Mouse (Mus musculus) erythroblast, adult 5-6 weeks (primary cell): ENCODE data around the gene Fam102b. TPM values are rescaled to one million over a fixed set of nuclear protein-coding genes. Genes with fewer than 3 reads are reported as not detected.

ENCODE experiments used
- ATAC-seq: replicated peaks from 2 replicates; pipeline ENCODE4 v1.8.0; 2016; ENCODE audit warnings: moderate number of reproducible peaks, mild to moderate bottlenecking, moderate TSS enrichment, inconsistent platforms; ENCODE audit not compliant: poor library complexity, low FRiP score, severe bottlenecking
- total RNA-seq, 2 experiments: library from RNA; stranded (forward) in 1 of 2; stranded (reverse) in 1 of 2; fragments of 150-400 nt in 1 of 2; fragments of 200-764, 138-1000 nt in 1 of 2; gene quantifications; 2 replicates each; pipeline versions ENCODE4 v1.2.3 to v1.2.4; 2015 to 2017; ENCODE audit warnings: low replicate concordance in 2 of 2

Gene Fam102b
- total RNA-seq, 2 experiments from 2014 or later = 6.5 to 10.2 TPM

GRCm38 (mm10) chr3:109018336-109018735 lies 9.1 kb downstream of the Fam102b start:
- no peak for ATAC-seq

GRCm38 (mm10) chr3:109012595-109012994 lies 14.8 kb downstream of the Fam102b start:
- ATAC-seq = no peak

GRCm38 (mm10) chr3:109010489-109011260 lies 16.7 kb downstream of the Fam102b start:
- ATAC-seq = no peak

GRCm38 (mm10) chr3:109008180-109008579 lies 19.2 kb downstream of the Fam102b start:
- ATAC-seq = no peak

- ATAC-seq = no peak
These were observed 21.6 kb downstream of the Fam102b start for GRCm38 (mm10) chr3:109005777-109006176.

DNA sequence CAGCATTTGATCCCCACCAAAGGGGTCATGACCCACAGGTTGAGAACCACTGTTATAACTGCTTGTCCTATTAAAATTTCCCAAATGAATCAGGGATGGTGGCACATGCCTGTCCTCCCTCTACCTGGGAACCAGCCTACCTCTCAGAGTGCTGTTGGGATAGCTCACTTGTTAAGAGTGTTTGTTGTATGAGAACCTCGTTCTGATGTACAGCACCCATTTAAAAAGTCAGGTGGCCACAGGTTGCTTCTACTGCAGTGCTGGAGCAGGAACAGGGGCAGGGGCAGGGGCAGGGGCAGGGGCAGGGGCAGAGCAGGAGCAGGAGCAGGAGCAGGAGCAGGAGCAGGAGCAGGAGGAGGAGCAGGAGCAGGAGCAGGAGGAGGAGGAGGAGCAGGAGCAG lies 28.2 kb downstream of the Fam102b start:
- ATAC-seq = no peak

DNA sequence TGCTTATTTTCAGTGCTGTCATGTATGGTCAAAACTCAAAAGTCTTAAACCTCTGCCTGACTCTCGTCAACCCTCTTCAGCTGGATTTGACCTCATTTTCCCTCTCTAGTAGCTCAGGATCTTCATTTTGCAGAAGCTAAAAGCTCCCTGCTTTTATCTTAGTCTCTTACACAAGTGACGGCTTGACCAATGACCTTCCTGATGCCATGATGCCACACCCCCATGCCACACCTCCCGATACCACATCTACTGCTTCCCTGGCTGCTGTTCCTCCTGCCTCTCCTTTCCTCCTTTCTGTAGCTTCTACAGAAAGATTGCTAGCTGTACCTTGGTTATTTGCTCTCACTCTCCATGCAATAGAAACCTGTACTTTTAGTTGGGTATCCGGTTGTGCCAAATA lies 29.6 kb downstream of the Fam102b start:
- peak; percentile 80 for ATAC-seq

DNA sequence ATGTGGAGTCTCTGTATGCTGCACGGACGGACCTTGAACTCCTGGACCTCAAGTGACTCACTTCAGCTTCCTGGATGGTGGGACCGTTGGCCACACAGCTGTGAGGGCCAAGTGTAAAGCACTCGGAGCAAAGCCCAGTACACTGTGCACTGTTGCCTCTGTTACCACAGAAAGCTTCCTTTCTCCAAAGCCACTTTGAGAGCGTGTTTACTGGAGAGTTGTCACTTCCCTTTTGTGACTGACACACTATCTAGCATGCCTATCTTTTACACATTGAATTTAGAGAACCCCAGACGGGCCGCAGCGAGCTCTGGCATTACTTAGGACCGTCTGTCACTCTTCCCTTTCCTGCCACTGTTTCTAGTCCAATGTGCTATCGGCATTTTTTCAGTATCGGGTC lies 30.1 kb downstream of the Fam102b start:
- ATAC-seq = no peak

DNA sequence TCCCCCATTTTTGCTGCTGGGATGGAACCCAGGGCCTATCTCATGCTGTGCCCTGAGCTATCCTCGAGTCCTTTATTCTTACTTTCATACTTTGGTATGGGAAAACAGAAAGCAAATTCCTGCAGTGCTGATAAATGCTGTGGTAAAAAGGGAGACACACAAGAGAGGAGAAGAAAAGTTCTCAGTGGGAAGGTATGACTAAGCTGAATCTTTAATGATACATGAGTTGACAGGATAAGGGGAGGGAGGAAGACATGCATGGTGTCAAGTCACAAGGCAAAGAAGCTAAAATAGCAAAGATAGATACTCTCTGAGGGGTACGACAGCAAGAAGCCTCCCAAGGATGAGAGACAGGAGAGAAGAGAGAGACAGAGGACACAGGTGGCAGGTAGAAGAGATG lies 32.0 kb downstream of the Fam102b start:
- ATAC-seq = no peak

DNA sequence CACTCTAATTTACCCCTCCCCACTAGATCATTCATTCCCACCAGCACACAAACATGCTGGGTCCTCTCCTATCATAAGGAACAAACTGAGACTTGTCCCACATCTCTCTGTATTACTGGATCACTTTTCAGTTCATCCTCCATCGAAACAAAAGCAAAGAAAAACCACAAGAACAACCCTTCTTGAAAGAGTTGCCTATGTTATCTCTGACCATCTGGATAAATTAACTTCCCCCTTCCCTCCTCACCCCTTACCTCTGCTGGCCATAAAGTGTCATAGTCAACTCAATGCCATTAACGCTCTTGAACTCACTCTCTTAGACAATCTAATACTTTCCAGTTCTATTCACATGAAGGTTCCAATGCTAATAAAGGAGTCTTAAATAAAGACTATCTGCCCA lies 32.9 kb downstream of the Fam102b start:
- ATAC-seq = no peak

GRCm38 (mm10) chr3:108989971-108990548 lies 37.3 kb downstream of the Fam102b start:
- no peak for ATAC-seq

DNA sequence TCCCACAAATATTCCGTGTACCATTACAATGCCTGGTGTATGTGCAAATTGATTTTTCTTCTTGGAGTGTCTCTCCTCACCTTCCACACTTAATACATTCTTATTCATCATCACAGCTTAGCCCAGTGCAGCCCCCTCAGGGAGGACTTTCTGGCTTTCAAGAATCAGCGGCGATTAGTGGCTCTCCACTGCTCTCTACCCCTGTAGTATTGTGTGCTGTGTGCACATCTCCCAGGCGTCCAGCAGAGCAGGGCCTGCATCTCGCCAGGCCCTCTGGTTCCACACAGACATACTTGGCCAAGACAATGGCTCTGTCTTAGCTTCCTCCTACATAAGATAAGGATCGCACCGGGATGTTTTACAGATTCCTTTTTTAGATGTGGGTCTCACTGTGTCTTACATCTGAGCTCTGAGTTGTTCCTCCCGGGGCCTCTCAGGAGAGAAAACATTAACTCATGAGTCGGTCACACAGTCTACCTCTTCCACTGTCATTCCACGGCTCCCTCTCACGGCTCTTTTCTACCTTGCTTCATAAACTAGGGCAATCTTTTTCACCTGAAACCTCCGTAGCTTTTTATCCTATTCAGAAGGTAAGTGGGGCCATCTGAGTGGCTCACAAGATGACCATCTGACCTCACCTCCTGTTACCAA lies 40.3 kb downstream of the Fam102b start:
- ATAC-seq = no peak

DNA sequence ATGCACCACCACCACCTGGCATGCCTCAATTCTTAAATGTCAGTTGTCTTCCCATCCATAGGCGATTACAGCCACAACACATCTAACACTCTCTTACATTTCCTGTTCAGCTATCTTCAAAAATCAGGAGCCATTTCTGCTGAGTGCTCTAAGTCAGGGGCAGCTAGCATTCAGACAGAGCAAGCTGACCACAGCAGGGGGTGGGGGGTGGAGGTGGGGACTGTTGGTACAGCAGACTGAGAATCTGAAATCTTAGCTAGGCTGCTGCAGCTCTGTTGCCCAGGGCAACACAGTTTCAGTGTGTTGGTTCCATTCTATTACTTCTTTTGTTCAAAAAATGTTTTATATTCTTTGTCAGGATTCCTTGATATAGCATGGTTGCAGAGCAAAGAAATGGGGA lies 40.9 kb downstream of the Fam102b start:
- no peak for ATAC-seq

GRCm38 (mm10) chr3:108983989-108984388 lies 43.4 kb downstream of the Fam102b start:
- ATAC-seq = no peak

GRCm38 (mm10) chr3:108981946-108982345 lies 45.5 kb downstream of the Fam102b start:
- no peak for ATAC-seq

GRCm38 (mm10) chr3:108977340-108978030 lies 49.9 kb downstream of the Fam102b start:
- peak; percentile 64 for ATAC-seq

GRCm38 (mm10) chr3:108974920-108975485 lies 52.4 kb downstream of the Fam102b start:
- ATAC-seq = no peak

DNA sequence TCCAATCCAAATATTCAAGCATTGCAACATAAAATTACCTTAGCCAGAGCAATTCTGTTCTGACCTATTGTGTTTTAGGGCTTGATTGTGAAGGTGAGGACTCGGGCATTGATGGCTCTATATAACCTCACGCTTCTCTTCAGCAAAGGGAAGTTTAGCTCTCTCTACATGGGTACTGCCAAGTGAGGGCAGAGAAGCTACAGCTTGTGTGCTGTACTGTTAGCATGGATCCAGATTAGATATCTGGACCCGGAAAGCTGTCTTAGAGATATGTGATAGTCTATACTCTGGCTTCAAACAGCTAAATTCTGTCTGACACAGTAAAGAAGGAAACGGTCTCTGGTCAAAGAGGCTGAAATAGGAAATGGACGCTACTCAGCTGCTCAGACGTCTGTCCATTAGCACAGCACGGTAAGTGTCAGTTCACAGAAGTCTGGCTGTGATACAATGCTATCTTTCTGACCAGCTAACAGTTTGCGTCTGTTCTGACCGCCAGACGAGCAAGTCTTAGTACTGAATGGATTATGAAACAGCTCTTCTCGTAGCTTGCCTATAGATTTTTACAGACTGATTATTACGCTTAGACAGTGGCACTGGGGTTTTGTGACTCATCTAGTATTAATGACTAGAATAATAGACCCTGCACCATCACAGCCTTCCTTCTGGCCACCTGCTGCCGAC lies 53.3 kb downstream of the Fam102b start:
- ATAC-seq = no peak

DNA sequence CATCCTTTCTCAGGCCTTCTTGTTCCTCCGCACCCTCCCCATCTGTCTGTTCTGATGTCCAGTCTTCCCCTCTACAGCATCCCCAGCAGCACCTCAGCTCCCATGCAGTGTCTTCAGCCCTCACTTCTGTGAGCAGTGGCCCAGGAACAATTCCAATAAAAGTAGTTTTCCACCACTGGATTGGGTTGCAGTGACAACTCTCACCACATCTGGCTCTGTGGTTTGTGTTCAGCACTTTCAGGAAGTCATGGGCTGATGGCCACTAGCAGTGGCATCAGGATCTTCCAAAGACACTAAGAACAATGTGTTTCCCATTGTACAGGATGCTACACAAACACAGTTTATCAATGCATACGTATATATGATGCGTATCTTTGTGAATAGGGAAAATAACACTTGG lies 61.4 kb downstream of the Fam102b start:
- no peak for ATAC-seq
